24 mouse cellular contexts compared by ENCODE assay signal in genomic region chr10:67789651-67790050, GRCm38 (mm10).
DNase-seq lines count a peak whose midpoint lies in the region; ATAC-seq and TF ChIP-seq lines count a peak whose summit lies in the region.
"Had no signal": no experiment of that assay in that cellular context is flagged by ENCODE, and none has a peak within 500 bp of the region (broad histone marks: within the 10 kb centered on the region; RNA-seq: fewer than 3 reads in every experiment).

No protein-coding gene starts in this region.

- peak; percentile 14 for DNase-seq in lung, embryonic 14.5 days
- no peak for DNase-seq in lung, postnatal 4 days
- no peak for DNase-seq in lung, adult 2 months
- no peak for DNase-seq in adrenal gland, adult 2 months
- DNase-seq: adrenal gland, postnatal 10 days; adrenal gland, postnatal 25 days; cerebellum, adult 11 months; cerebellum, adult 18-20 months; cerebellum, adult 8-10 months; cerebellum, adult 9-11 months; cerebellum, postnatal 14 days; cerebellum, postnatal 36 days; embryo, embryonic 11 days had no signal

- no peaks in the 10 kb centered on the region for H3K9me3 ChIP-seq in lung, embryonic 14.5 days (ENCODE audit: low read depth, low read length)
- H3K9me3 ChIP-seq in lung, embryonic 16.5 days (ENCODE audit: control insufficient read depth, low read length), result no peaks in the 10 kb centered on the region
- H3K9me3 ChIP-seq: embryonic facial prominence, embryonic 13.5 days; embryonic facial prominence, embryonic 15.5 days; forebrain, embryonic 10.5 days; forebrain, embryonic 12.5 days had no signal

- no peak overlapping the region for H3K4me3 ChIP-seq in lung, embryonic 14.5 days (ENCODE audit: low read depth, low read length)
- H3K4me3 ChIP-seq in lung, embryonic 16.5 days (ENCODE audit: low read length), result no peak overlapping the region
- H3K4me3 ChIP-seq in lung, adult 2 months (replicated peaks; ENCODE audit: extremely low read depth, low read depth, low read length), result no peak overlapping the region
- H3K4me3 ChIP-seq: embryonic facial prominence, embryonic 13.5 days; embryonic facial prominence, embryonic 15.5 days; erythroblast, embryonic 14.5 days; forebrain, embryonic 10.5 days; forebrain, embryonic 12.5 days had no signal

- no peak for TF ChIP-seq POLR2A in lung, adult 2 months (IDR thresholded peaks at IDR 0.05; ENCODE audit: borderline replicate concordance, extremely low read depth, low read depth, low read length)

- no peak overlapping the region for H3K4me2 ChIP-seq in lung, embryonic 14.5 days
- H3K4me2 ChIP-seq in lung, embryonic 16.5 days (ENCODE audit: low read depth, low read length), result 0 out of 2 replicates have a peak overlapping the region, but pooled peaks have one; percentile 8
- H3K4me2 ChIP-seq: embryonic facial prominence, embryonic 13.5 days; embryonic facial prominence, embryonic 15.5 days; forebrain, embryonic 12.5 days had no signal

- ATAC-seq in lung, embryonic 14.5 days (ENCODE audit: insufficient read depth), result no peak
- ATAC-seq in lung, embryonic 16.5 days (ENCODE audit: low read depth), result no peak
- ATAC-seq: activated CD4-positive, CD25-positive, alpha-beta regulatory T cell, adult 4 months; forebrain, embryonic 14.5 days; forebrain, embryonic 16.5 days; Patski had no signal

- no peak overlapping the region for H3K9ac ChIP-seq in lung, embryonic 14.5 days
- H3K9ac ChIP-seq in lung, embryonic 16.5 days (ENCODE audit: low read length), result no peak overlapping the region
- H3K9ac ChIP-seq: embryonic facial prominence, embryonic 13.5 days; embryonic facial prominence, embryonic 15.5 days; forebrain, embryonic 12.5 days had no signal

- TF ChIP-seq CTCF in lung, embryonic 14.5 days (IDR thresholded peaks at IDR 0.05; ENCODE audit: low read depth), result no peak
- TF ChIP-seq CTCF in lung, adult 2 months (IDR thresholded peaks at IDR 0.05; ENCODE audit: insufficient read depth, low read length), result no peak

- 0 out of 2 replicates have a peak, but pooled peaks cover 6% of the 10 kb centered on the region for H3K4me1 ChIP-seq in lung, embryonic 14.5 days (ENCODE audit: insufficient read depth)
- peaks cover 17% of the 10 kb centered on the region for H3K4me1 ChIP-seq in lung, embryonic 16.5 days (replicated peaks; ENCODE audit: control insufficient read depth, insufficient read depth, low read length)
- H3K4me1 ChIP-seq in lung, adult 2 months (ENCODE audit: control insufficient read depth, insufficient read depth, low read length), result peaks cover 8% of the 10 kb centered on the region
- H3K4me1 ChIP-seq: embryonic facial prominence, embryonic 15.5 days; forebrain, embryonic 10.5 days; forebrain, embryonic 12.5 days had no signal

- H3K36me3 ChIP-seq in lung, embryonic 14.5 days (ENCODE audit: insufficient read depth), result no peaks in the 10 kb centered on the region
- no peaks in the 10 kb centered on the region for H3K36me3 ChIP-seq in lung, embryonic 16.5 days (ENCODE audit: control insufficient read depth, insufficient read depth, low read length)
- H3K36me3 ChIP-seq: embryonic facial prominence, embryonic 13.5 days; embryonic facial prominence, embryonic 15.5 days; forebrain, embryonic 10.5 days; forebrain, embryonic 12.5 days; G1E had no signal

- no peak overlapping the region for H3K27ac ChIP-seq in lung, embryonic 14.5 days (ENCODE audit: low read depth)
- H3K27ac ChIP-seq in lung, embryonic 16.5 days (ENCODE audit: low read length), result peak overlapping the region; percentile 27; the same call in 1 of the 2 replicates
- H3K27ac ChIP-seq: embryonic facial prominence, embryonic 13.5 days; embryonic facial prominence, embryonic 15.5 days; forebrain, embryonic 10.5 days; forebrain, embryonic 12.5 days had no signal

- no peaks in the 10 kb centered on the region for H3K27me3 ChIP-seq in lung, embryonic 14.5 days (ENCODE audit: insufficient read depth, low read length)
- no peaks in the 10 kb centered on the region for H3K27me3 ChIP-seq in lung, embryonic 16.5 days (ENCODE audit: control insufficient read depth, insufficient read depth, low read depth, low read length)
- H3K27me3 ChIP-seq: embryonic facial prominence, embryonic 13.5 days; embryonic facial prominence, embryonic 15.5 days; forebrain, embryonic 12.5 days; Patski had no signal

- 67% methylated on average over 12 of the region's 12 CpGs for WGBS in lung, embryonic 14.5 days
- WGBS in lung, embryonic 16.5 days, result 55% methylated on average over 12 of the region's 12 CpGs
- 58% methylated on average over 12 of the region's 12 CpGs for WGBS in lung, adult 2 months
